Mouse (Mus musculus) bone marrow macrophage, adult 2 months (primary cell): ENCODE results near the gene Iqschfp.

ENCODE experiments used
- CTCF ChIP-seq: IDR thresholded peaks from 2 replicates; pipeline ENCODE4 v1.5.1; 2012; ENCODE audit warnings: low read depth, mild to moderate bottlenecking, low read length, moderate library complexity
- POLR2A ChIP-seq: IDR thresholded peaks from 2 replicates; pipeline ENCODE4 v1.6.1; 2012; ENCODE audit warnings: mild to moderate bottlenecking, low read depth, low read length, borderline replicate concordance

DNA sequence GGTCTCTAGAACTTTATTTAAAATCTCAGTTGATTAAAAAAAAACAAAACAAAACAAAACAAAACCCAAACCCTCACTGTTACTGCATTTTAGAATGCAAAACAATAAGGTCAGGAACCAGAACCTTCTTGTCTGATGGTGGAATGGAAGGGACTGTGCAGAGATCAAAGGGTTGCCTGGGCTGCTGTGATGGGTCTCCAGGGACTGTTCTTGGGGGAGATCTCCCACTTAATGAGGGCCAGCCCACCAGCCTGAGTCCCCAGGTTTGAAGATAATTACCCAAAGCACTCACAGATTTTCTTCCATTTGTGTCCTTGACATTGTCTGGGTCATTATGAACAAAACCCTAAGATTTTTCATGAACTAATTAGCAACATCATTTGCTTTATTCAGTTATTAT, 4.8 kb upstream of the Iqschfp start:
- TF ChIP-seq POLR2A (no peak), CTCF (no peak)
